Mouse (Mus musculus): ENCODE data around the gene Maff. TPM values are rescaled to one million over a fixed set of nuclear protein-coding genes. Genes with fewer than 3 reads are reported as not detected.
A peak's percentile ranks its signal among the peaks of the same experiment; 100 is the strongest.

Maff gene
- total RNA-seq, 2 experiments from 2014 or later = 1.5 to 3.9 TPM

- no peak for ATAC-seq (replicated peaks; ENCODE audit: poor library complexity)
Observed at GRCm38 (mm10) chr15:79329346-79329978, 17.0 kb upstream of the Maff start.

DNA sequence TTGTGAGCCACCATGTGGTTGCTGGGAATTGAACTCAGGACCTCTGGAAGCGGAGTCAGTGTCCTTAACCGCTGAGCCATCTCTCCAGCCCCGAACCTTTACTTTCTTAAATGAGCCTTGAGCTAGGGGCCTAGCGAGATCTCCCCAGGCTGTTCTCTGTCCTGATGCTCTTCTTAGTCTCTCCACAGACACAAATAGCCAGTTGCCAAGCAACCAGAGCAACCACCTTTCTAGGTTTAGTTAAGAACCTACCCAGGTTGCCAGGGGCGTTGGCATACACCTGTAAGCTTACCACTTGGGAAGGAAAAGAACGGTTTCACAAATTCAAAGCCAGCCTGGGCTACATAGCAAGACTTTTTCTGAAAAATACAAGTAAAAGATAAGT is 16.4 kb upstream of the Maff start:
- no peak for ATAC-seq (replicated peaks; ENCODE audit: poor library complexity)

DNA sequence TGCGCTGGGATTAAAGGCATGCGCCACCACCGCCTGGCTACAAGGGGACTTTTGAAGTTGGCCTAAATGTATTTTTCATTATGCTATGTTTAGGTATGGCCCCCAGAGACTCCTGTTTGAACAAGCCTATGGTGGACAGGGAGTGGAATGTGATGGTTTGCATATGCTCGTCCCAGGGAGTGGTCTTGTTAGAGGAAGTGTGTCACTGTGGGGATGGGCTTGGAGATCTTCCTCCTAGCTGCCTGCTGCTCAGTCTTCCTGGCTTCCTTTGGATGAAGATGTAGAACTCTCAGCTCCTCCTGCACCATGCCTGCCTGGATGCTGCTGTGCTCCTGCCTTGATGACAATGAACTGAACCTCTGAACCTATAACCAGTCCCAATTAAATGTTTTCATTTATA is 15.9 kb upstream of the Maff start:
- no peak for ATAC-seq (replicated peaks; ENCODE audit: poor library complexity)

DNA sequence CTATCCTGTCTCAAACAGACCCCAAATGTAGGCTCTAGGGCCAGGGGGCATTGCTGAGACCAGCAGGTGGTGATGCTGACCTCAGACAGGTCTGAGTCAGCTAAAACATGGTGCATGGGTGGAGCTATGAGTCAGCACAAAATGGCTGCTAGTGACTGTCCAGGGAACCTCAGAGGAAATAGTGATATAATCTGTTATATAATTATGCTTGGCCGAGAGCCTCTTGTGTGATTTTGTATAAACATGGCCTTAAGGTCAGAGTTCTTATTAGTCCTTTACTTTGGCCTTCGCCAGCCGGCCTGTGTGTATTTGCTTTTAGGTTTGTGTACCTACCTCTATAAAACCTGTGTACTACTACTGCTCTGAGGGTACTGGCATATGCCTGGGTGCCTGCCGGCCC is 13.0 kb upstream of the Maff start:
- peak; percentile 27; the same call in 1 of the 2 replicates for ATAC-seq (replicated peaks; ENCODE audit: poor library complexity)

DNA sequence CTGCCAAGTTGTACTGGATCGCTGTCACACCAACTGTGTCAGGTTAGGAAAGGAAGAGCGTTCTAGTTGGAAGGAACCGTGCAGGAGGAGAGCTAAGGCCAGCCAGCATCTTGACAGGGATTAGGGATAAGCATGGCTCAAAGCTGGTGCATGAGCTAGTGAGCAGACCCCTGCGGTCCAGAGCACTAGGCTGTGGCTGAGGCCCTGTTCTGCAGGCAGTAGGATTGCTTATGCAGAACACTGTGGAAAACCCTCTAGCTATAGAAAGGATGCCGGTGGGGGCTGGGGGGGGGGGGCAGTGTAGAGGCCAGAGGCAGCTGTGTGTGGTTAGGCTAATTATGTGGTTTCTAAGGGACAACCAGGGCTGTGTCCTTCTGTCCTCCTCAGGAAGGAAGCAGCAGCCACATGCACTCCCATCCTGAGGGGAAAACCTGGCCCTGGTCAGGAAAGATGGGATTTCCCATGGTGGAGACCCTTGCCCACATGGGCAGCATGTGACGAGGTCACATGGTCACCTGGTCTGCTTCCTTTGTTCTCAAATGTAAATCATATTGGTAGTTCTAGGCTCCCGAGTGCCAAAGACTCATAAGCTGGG is 11.3 kb upstream of the Maff start:
- ATAC-seq (replicated peaks; ENCODE audit: poor library complexity) = peak; percentile 33

- ATAC-seq (replicated peaks; ENCODE audit: poor library complexity) = peak; percentile 47
Observed at GRCm38 (mm10) chr15:79338978-79339377, 7.4 kb upstream of the Maff start.

DNA sequence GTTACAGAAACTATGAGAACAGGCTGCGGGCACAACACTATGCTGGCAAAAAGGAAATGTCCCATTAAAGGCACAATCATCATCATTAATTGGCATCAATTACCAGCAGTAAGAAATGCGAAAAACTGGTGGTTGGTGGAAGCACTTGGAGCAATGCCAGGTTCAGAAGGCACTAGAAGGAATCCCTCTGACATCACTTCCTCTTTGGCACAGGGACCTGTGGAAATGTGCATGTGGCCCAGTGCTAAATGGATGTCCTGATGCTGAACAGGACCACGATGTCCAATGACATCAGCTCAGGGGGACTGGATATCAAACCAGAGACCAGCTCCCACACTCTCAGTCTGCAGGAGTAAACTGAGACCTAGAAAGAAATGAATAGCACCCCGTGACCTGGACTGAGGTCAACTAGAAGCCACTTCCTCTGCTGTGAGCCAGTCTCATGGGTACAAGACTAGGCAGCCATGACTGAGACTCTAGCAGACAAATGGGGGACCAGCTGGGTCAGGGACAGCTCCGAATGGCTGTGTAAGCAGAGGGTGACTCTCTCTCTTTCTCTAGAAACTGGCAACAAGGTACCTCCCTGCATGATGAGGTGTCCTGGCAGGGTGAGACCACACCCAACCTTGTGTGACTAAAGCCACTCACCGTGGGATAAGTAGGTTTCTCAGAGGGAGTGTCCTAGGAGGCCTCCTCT is 3.6 kb upstream of the Maff start:
- no peak for ATAC-seq (replicated peaks; ENCODE audit: poor library complexity)

GRCm38 (mm10) chr15:79344627-79345026 is 1.8 kb upstream of the Maff start:
- no peak for ATAC-seq (replicated peaks; ENCODE audit: poor library complexity)

DNA sequence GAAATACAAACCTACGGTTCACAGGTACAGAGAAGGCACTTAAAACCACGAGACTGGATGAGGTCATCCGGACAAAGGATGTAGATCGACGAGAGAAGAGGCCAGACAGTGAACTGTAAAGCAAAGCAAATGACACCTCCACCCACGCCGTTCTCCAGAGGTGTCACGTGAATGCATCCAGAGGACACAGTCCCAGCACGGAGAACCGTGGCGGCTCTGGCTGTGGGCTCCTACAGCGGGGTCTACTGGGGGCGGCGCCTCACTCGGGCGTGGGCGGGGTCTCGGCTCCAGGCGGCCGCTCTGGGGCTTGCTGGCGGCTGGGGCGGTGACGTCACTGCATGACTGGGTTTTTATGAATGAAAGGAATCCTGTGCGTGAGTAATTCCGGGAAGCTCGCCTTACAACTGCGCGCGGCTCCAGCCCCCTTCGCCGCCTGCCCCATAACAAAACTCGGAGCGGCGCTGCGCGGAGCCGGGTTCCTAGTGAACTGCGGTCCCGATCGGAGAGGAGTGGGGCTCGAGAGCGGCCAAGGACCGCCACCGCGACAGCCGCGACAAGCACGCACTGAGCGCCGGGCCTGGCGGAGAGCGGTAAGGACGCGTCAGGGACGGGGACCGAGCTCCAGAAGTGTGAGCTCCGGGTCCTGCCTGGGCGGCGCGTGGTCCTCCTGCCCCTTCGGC is 884 bp downstream of the Maff start:
- peak; percentile 71 for ATAC-seq (replicated peaks; ENCODE audit: poor library complexity)

- peak; percentile 70 for ATAC-seq (replicated peaks; ENCODE audit: poor library complexity)
Observed at GRCm38 (mm10) chr15:79347845-79348506, 1.6 kb downstream of the Maff start.

DNA sequence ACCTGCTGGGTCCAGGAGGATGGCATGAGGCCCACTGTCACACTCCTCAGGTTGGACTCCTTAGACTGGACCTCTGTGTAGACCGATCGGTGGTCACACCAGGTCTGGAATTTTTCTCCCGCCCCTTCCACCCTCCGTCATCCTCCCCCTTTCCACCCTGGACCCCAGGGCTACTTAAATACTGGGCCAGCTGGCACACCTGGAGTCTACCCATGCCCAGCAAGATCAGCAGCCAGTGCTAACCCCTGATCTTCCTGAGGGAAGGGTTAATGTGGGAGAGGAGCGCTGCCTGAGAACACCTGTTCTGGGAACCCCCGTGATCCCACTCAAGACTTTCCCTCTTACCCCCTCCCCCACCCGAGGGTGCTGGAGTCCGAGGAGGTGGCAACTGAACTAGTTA is 2.2 kb downstream of the Maff start:
- ATAC-seq (replicated peaks; ENCODE audit: poor library complexity) = no peak

- ATAC-seq (replicated peaks; ENCODE audit: poor library complexity) = 0 out of 2 replicates have a peak, but pooled peaks have one; percentile 20
Observed at GRCm38 (mm10) chr15:79350866-79351265, 4.4 kb downstream of the Maff start.

DNA sequence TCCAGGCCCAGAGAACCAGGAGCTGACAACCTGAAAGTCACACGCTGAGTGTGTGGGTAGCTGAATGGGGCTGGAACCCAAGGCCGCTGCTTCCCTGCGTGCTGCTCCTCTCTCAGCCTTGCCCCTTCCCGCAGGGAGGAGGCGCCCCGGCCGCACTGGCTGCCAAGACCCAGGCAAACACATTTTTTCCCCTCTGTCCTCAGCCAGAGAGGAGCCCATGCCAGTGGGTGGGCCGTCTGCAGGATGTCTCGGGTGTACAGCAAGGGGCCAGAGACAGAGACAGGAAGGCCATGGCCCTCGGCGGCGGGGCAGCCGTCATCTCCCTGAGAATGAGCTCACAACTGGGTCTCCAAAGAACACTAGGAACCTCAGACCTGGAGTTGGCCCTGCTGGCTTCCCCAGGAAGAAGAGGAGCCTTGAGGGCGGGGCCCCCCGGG is 4.9 kb downstream of the Maff start:
- no peak for ATAC-seq (replicated peaks; ENCODE audit: poor library complexity)

DNA sequence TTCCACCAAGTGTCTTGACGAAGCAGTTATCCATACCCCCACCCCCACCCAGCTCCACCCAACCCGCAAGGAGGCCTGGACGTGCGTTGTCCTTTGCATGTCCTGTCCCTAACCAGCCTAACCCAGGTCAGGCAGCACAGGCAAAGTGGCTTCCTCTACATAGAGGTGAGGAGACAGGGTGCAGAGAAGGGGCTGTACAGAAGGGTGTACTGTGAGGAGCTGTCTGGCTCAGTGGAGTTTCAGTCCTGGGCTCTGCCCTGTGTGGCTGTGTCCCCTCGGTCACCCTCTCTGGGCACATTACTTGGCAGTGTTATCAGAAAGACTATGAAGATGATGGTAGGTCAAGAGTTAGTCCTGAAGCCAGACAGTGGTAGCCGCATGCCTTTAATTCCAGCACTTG is 6.1 kb downstream of the Maff start:
- no peak for ATAC-seq (replicated peaks; ENCODE audit: poor library complexity)

GRCm38 (mm10) chr15:79353690-79354305 is 7.4 kb downstream of the Maff start:
- ATAC-seq (replicated peaks; ENCODE audit: poor library complexity) = no peak

- ATAC-seq (replicated peaks; ENCODE audit: poor library complexity) = 0 out of 2 replicates have a peak, but pooled peaks have one; percentile 16
Observed at GRCm38 (mm10) chr15:79354619-79355018, 8.2 kb downstream of the Maff start.

DNA sequence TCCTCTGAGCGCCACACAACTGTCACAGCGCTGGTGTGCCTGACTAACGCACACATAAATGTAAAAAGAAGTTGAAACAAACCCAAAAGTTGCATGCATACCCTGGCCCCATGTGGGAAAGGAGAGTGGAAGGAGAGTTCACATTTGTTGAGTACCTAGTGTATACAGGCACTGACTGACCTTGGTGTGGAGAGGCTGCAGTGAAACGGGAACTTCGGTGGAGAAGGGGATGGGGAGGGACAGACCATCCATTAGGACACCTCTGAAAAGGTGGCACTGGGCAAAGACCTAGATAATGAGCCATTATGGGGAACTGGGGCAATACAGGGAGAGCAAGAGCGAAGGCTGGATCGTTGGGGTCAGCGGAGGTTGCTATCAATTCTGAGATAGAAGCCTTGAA is 10.1 kb downstream of the Maff start:
- no peak for ATAC-seq (replicated peaks; ENCODE audit: poor library complexity)

DNA sequence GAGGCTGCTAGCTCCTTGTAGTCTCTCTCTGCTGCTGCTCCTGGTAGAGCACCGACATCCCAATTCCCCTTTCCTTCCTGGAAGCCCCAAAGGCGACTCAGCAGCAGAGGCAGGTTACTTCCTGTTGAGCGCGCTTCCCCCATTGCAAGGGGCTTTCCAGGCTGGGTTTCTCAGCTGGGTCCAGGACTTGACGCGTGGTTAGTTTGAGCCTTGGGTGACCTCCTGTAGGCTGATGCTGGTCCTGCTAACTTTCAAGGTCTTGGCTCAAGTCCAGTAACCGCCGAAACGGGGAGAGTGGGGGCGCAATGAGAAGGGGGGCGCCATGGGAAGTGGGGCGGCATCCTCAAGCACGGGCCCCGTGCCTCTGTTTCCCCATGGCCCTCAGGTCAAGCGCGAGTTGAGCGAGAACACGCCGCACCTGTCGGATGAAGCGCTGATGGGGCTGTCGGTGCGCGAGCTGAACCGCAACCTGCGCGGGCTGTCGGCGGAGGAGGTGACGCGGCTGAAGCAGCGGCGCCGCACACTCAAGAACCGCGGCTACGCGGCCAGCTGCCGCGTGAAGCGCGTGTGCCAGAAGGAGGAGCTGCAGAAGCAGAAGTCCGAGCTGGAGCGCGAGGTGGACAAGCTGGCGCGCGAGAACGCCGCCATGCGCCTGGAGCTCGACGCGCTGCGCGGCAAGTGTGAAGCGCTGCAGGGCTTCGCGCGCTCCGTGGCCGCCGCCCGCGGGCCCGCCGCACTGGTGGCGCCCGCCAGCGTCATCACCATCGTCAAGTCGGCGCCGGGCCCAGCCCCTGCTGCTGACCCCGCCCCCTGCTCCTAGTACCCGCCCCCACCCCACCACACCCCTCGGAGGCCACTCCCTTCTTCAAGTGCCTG is 10.9 kb downstream of the Maff start:
- peak; percentile 71 for ATAC-seq (replicated peaks; ENCODE audit: poor library complexity)

DNA sequence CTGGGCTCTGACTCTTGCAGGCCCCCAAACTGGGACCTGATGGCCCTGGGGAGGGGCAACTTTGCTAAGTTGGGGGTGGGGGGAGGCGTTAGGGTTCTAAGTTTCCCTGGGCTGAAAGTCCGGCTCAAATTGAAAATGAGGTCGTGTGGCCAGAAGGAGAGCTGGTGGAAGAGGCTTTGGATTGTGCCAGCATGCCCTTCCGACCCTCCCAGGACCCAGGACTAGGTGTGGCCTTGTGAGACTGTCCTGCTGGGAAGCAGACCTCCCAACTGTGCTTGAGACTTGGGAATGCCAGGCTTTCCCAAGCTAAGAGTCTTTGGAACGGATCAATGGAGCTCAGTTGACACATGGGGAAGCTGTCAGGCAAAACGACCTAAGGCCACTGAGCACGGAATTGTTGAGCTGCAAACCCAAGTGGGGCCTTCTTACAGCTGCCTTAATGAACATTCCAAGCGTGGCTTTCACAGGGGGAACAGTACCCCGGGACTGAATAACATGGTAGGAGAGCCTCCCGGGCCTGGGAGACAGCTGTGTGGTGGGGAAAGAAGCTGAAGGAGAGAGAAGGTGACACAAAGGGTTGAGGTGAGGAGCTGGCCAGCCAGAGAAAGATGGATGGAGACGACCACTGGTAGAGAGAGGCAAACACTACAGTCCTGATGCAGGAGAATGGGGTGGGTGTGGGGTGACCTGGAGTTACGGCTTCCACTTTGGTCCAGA is 11.7 kb downstream of the Maff start:
- no peak for ATAC-seq (replicated peaks; ENCODE audit: poor library complexity)
